Mouse (Mus musculus) right cerebral cortex, adult 18-20 months (tissue): Measurements from ENCODE around the gene Tap2.
"Not testable (repeated sequence)": the region's sequence is repeated elsewhere in the genome, so short reads cannot be mapped to it uniquely, and the experiment has no call there.

Source experiments
- DNase-seq: peaks from one replicate; pipeline ENCODE4 v3.0.0; 2022; ENCODE audit warnings: mixed read lengths

The Tap2 gene

DNA sequence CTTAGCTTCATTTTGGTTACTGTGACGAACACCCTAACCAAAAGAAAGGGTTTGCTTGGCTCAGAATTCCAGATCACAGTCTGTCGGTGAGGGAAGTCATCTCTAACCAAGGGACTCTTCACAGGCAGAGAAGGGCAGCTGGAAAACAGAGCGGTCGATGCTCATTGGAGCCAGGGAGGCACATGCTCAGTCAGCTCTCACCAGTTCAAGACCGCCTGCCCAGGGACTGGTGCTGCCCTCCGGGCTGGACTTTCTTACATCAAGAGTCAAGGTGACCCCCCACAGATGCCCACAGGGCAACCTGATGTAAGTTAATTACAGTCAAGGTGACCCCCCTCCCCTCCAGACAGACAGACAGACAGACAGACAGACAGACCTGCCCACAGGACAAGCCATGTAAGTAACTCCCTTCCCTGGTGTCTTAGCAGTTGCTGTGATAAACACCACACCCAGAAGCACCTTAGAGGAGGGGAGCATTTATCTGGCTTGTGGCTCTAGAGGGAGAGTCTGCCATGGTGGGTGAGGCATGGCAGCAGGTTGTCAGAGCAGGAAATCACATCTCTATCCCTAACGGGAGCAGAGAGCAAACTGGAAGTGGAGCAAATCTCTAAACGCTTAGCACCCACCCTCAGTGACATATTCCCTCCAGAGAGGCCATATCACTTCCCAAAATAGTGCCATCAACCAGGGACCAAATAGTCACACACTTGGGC lies 14.0 kb downstream of the Tap2 start:
- no peak for DNase-seq

DNA sequence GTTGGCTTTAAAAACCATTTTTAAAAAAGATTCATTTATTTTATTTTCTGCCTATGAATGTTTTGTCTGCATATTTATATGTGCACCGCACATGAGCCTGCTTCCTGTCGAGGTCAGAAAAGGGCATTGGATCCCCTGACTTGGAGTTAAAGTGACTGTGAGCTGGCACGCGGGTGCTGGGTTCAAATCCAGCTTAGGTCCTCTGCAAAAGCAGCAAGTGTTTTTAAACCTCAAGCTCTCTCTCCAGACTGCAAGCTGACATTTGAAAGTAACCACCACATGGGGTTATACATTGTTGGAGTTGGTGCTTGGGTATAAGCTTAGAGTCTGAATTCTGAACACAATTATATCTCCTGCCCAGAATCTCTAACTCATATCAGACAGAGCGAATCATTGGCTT lies 14.7 kb downstream of the Tap2 start:
- DNase-seq: no peak

DNA sequence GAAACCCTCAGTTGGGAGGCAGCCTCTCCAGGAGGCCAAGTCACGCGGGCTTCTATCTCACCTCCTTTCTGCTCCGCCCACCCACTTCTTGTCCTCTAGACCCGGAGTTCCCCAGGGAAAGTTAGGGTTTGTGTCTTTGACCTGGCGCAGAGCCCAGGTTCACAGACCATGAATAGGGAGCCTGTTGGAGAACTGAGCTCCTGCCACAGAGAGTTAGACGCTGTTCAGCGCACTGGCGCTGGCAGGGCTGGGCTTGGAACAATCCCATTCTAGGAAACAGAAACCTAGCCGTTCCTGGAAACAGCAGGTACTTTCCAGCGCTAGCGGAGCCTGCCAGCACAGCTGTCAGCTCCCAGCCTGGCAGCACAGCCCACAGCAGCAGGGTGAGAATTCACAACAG lies 15.3 kb downstream of the Tap2 start:
- DNase-seq: peak; percentile 41

DNA sequence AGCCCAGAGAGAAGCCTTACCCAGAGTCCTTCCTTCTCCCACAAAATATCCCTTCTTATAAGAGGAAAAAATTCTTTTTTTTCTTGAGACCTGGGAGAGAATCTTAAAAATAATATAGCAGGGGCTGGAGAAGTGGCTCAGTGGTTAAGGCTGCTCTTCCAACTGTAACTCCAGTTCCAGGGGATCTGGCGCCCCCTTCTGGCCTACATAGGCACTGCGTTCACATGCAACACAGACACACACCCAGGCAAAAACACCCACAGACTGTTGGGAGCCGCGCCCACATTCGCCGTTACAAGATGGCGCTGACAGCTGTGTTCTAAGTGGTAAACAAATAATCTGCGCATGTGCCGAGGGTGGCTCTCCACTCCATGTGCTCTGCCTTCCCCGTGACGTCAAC lies 15.8 kb downstream of the Tap2 start:
- DNase-seq: not testable (repeated sequence)

DNA sequence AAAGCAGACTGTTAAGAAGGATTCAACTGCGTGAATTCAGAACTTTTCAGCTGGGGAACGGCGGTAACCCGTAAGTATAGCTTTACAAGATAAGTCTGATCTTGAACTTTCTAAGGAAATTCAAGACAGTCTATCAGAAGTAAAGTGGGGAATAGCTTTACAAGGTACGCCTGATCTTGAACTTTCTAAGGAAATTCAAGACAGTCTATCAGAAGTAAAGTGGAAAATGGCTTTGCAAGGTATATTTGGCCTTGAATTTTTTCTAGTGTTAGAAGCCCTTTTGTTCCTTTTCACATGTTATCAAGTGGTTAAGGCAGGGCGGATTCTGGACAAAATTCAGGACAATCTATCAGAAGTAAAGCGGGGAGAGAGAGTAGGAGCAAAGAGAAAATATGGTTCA lies 16.5 kb downstream of the Tap2 start:
- DNase-seq: not testable (repeated sequence)

DNA sequence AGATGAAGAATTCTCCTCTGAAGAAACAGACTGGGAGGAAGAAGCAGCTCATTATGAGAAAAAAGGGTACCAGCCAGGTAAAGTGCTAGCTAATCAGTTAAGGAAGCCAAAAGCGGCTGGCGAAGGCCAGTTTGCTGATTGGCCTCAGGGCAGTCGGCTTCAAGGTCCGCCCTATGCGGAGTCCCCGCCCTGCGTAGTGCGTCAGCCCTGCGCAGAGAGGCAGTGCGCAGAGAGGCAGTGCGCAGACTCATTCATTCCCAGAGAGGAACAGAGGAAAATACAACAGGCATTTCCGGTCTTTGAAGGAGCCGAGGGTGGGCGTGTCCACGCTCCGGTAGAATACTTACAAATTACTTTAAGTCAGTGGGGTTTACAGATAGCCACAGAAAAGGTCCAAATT lies 17.1 kb downstream of the Tap2 start:
- DNase-seq: not testable (repeated sequence)

DNA sequence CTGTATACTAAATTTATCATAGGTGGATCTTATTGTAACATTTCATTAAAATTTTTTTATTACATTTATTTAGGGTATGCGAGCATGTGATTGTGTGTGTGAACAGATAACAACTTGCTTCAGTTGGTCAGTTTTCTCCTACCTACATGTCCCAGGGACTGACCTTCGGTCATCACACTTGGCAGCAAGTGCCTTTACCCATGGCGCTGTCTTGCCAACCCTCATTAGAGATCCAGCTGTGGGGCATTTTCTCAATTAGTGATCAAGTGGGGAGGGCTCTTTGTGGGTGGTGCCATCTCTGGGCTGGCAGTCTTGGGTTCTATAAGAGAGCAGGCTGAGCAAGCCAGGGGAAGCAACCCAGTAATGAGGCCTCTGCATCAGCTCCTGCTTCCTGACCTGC lies 21.5 kb downstream of the Tap2 start:
- DNase-seq: no peak

DNA sequence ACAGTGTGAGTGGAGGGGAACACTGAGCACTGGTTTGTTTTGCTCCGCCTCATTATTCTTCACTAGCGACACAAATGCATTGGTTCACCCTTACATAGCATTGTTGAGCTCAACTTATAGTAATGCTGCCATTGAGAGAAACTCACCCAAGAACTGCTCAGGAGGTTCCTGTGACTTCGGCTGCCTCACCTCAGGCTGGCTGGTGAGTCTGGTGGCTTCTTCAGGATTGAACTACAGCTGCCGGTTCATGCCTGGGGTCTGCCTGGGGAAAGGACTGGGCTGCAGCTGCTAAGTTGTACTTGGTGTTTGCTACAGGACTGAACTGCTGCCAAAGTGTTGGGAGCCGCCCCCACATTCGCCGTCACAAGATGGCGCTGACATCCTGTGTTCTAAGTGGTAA lies 22.1 kb downstream of the Tap2 start:
- no peak for DNase-seq

DNA sequence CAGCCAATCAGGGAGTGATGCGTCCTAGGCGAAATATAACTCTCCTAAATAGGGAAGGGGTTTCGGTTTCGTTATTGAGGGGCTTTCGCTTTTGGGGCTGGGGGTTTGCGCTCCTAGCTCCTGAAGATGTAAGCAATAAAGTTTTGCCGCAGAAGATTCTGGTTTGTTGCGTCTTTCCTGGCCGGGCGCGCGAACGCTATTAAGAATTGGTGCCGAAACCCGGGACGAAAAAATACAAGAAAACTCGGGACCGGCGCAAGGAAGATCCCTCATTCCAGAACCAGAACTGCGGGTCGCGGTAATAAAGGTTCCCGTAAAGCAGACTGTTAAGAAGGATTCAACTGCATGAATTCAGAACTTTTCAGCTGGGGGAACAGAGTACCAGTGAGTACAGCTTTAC lies 22.6 kb downstream of the Tap2 start:
- DNase-seq: not testable (repeated sequence)

DNA sequence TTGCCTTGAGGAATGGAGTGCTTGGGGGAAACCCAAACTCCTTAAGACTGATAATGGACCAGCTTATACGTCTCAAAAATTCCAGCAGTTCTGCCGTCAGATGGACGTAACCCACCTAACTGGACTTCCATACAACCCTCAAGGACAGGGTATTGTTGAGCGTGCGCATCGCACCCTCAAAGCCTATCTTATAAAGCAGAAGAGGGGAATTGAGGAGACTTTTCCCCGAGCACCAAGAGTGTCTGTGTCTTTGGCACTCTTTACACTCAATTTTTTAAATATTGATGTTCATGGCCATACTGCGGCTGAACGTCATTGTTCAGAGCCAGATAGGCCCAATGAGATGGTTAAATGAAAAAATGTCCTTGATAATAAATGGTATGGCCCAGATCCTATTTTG lies 27.6 kb downstream of the Tap2 start:
- DNase-seq: not testable (repeated sequence)

DNA sequence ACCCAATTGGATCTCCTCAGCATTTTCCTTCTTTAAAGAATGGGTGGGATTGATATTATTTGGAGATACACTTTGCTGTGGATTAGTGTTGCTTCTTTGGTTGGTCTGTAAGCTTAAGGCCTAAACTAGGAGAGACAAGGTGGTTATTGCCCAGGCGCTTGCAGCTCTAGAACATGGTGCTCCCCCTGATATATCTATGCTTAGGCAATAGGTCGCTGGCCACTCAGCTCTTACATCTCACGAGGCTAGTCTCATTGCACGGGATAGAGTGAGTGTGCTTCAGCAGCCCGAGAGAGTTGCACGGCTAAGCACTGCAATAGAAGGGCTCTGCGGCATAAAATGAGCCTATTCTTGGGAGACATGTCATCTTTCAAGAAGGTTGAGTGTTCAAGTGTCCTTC lies 28.7 kb downstream of the Tap2 start:
- DNase-seq: not testable (repeated sequence)

DNA sequence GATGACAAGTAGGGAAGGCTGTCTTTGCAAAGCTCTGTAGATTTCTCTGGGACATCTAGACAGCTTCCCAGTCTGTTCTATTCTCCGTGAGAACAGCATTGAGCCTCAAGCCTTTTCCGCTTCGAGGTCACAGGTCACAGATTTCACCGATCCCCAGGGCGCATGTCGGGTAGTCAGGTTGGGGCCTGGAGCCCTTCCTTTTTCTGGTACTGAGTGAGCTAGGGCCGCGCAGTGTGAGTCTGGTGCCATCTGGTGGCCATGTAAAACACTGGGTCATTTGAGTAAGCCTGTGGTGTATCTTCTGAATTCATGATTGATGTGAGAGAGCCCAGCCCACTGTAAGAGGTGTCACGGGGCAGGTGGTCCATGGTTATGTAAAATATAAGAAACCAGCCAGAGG lies 31.6 kb downstream of the Tap2 start:
- peak; percentile 61 for DNase-seq

DNA sequence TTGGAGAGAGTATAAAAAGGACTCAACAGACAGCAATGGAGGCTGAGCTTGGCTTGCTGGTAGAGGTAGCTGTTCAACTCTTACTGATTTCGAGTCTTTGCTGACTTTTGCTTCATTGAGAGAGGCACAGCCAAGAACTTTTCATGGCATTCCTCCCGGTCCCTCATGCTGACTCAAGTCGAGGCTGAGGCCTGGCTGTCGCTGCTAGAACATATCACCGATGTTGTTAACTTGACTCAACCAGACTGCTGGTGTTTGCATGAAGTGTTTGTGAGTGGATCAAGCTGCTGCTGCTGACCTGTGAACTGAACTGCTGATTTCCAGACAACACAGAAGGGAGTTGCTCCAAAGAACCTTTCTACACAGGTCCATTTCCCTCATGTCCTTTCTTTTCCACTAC lies 33.4 kb downstream of the Tap2 start:
- DNase-seq: no peak

DNA sequence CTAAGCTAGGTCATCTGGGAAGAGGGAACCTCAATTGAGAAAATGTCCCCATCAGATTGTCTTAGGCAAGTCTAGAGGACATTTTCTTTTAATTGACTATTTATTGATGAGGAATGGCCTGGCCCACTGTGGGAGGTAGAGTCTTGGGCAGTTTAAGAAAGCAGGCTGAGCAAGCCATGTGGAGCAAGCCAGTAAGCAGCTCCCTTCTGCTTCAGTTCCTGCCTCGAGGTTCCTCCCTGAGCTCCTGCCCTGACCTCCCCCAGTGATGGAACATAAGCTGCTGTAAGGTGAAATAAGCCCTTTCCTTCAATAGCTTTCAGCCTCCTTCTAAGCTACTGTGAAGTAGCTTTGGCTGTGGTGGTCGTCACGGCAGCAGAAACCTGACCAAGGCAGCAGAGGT lies 34.4 kb downstream of the Tap2 start:
- no peak for DNase-seq

DNA sequence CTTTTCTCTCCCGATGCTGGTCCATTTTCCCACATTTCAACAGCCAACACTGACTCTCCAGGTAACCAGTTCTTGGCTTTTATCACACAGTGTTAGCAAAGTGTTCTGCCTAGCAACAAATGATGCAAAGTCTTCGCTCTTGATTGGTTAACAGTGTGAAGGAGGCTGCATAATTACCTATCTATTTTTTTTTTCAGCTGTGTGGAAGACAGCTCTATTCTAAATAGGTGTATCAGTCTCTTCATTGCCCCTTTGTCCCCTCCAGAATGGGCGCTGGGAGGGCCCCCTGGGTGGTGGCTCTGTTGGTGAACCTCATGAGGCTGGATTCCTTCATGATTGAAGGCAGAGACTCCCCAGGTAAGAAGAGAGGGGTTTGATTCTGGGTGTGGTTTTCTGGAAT lies 35.4 kb downstream of the Tap2 start, which contains the start of gene H2-Ob:
Gene H2-Ob, plus strand, starts transcription at position 198 of the 400 bp plus-strand sequence.
- DNase-seq: peak; percentile 26

DNA sequence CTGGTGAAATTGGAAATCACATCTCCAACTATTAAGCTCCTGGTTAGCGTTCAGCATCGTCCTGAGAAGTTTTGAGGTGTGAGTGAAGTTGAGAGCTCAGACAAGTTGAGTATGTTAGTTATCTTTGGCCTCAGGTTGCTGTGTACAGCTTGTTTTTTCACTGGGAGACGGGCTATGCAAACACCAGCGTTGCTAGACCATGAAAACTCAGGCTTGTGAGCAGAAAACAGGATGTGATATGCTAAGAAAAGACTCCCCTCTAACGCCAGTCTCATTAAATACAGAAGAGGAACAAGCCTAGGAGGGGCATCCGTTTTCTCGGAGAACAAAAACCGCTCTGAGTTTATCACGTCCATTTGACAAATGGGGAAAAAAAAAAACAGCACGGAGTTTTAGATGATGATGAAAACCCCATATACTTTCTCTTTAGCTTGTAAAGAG lies 36.3 kb downstream of the Tap2 start:
- DNase-seq: no peak

DNA sequence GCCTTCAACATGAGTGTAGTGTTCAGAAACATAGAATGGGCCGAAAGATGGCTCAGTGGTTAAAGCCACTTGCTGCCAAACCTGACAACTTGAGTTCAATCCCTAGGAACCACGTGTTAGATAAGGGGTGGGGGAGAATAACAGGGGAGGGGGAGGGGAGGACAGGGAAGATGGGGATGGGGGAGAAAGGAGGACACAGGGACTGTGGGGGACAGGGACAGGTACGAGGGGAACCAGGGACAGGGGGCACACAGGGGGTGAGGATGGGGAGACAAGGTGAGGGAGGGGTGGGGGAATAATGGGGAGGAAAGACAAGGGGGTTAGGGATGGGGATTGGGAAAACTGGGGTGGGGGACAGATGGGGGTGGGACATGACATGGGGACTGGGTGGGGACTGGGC lies 37.0 kb downstream of the Tap2 start:
- DNase-seq: no peak

DNA sequence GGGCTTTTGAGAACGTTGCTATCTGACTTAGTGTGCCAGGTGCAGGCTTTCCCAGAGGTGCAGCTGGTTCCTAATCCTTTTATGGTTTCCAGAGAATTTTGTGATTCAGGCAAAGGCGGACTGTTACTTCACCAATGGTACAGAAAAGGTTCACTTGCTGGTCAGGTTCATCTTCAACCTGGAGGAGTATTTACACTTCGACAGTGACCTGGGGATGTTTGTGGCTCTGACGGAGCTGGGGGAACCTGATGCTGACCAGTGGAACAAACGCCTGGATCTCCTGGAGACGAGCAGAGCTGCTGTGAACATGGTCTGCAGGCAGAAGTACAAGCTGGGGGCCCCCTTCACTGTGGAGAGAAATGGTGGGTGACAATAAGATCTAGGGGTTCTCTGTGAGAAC lies 37.6 kb downstream of the Tap2 start:
- no peak for DNase-seq

DNA sequence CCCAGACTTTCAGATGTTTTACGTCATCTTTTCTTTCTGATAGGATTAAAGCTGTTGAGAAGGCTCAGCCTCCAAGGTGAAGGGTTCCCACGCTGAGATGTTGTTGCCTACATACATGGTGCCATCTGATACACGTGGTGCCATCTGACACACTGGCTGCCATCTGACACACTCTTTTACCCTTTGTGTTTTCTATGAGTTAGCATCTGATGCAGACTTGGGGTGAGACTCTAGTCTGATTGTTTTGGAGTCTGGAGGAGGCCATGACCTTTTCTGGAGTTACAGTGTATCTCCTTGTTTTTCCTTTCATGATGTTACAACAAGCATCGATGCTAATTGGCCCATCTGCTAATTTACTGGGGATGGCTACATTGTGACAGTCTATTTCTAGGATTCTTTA lies 41.3 kb downstream of the Tap2 start:
- DNase-seq: no peak

DNA sequence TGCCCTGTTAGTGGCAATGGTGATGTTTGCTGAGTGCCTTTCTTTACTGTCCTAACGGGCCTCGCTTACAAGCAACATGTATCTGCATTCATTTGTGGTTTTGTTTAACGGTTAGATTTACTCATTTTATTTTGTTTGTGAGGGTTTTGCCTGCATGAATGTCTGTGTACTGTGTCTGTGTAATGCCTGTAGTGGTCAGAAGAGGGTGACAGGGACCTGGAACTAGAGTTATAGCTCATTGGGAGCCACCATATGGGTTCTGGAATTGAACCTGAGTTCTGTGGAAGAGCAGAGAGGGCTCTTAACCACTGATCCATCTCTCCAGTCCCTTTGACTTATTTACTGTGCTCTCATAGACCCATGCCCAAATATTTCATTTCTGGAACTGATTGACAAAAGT lies 43.7 kb downstream of the Tap2 start:
- DNase-seq: no peak

DNA sequence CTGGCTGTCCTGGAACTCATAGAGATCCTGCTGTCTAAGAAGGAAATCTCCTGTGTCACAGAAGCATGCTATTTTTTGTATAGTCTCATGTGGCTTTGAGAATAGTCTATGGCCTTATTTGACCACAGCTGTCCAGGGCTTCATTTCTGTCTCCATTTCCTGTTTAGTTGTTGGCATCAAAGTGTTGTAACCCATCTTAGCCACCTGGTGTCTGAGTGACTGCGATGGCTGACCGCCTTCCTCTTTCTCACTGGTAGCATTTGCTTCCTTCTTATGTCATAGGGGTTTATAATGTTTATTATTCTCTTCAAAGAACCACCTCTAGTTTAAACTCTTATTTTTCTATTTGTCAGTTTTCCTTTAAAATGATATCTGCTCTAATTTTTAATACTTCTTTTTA lies 45.4 kb downstream of the Tap2 start:
- no peak for DNase-seq

DNA sequence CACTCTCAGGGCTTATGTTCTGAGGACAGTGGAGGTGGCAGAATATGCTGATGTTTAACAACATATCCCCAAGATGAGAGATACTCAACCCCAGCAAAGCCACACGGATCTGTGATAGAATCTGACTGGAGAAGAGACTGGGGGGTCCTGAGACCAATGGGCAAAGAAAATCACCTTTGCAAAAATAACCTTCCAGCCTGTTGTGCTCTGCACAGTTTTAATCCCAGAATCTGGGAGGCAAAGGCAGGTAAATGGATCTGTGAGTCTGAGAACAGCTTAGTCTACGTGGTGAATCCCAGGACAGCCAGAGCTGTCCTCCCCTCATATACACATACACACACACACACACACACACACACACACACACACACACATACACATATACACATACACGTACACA lies 46.0 kb downstream of the Tap2 start:
- DNase-seq: no peak

DNA sequence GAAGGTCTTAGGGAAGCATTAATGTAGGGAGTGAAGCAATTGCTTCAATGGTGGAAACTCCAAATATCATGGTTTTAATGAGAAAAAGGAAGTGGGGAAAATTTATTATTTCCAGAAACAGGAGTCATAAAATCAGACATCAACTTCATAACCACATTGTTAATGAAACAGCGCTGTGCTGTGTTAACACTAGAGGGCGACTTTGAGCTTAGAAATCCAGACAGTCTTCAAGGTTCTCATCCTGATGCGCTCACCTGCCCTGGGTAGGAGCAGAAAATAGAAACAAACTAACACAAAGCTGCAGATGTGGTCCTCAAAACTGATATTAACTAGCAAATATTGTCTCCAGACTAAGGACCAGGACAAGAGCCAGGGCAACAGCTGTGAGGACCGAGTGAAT lies 46.6 kb downstream of the Tap2 start:
- peak; percentile 31 for DNase-seq

DNA sequence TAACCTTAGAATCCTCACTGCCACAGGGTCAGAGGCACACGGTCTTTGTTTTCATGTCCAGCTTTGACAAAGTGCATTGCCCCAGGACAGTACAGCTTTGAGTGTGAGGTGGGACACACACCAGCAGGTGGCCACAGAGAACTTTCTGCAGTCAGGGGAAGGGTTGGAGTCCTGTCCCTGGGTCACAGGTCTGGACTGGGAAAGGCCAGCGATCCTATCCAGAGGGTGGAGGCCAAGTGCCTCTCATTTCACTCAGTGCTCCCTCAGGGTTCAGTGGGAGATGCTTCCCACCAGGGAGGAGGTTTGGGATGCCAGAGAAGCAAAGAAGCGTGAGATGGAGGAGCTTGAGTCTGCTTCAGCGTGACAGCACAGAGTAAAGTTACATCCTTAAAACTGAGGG lies 48.3 kb downstream of the Tap2 start:
- no peak for DNase-seq

DNA sequence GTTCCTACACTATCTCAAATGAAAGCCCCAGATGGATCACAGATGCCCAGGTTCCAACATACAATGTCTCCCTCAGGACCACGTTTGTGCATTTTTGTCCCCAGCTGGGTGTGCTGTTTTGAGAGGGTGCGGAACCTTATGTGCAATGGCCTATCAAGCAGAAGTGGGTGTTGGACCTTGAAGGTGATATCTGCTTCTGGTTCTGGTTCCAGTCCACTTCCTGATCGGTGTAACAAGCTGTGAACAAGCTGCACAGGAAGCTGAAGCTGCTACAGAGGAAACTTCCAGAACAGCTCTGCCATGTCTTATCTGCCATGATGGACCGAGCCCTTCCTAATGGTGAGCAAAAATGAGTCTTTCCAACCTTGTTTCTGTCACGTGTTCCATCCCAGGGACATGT lies 53.2 kb downstream of the Tap2 start:
- no peak for DNase-seq
